8 mouse cellular contexts compared by ENCODE assay signal in genomic region chr11:61175778-61176177, GRCm38 (mm10). TPM values are rescaled to one million over a fixed set of nuclear protein-coding genes. Genes with fewer than 3 reads are reported as not detected.
A peak's percentile ranks its signal among the peaks of the same experiment; 100 is the strongest.
DNase-seq lines count a peak whose midpoint lies in the region; ATAC-seq and TF ChIP-seq lines count a peak whose summit lies in the region.

No protein-coding gene starts in this region.

- intact Hi-C loops in left cerebral cortex, postnatal 14 days (cut with DNase I), result no loop called here

- no peak for TF ChIP-seq POLR2A in MEL (IDR thresholded peaks at IDR 0.05; ENCODE audit: control insufficient read depth in 1 of 2, insufficient read depth in 1 of 2, low read depth in 1 of 2, low read length in 2 of 2, poor library complexity in 1 of 2)
- TF ChIP-seq POLR2A in lung, adult 2 months (IDR thresholded peaks at IDR 0.05; ENCODE audit: borderline replicate concordance, extremely low read depth, low read depth, low read length), result no peak

- TF ChIP-seq EP300 in MEL (IDR thresholded peaks at IDR 0.05; ENCODE audit: low read depth in 1 of 2, low read length in 2 of 2), result no peak

- H3K4me3 ChIP-seq in heart, embryonic 11.5 days (ENCODE audit: low read depth, low read length), result peak overlapping the region; percentile 97; the same call in 1 of the 2 replicates
- H3K4me3 ChIP-seq in heart, embryonic 12.5 days, result no peak overlapping the region
- peak overlapping the region; percentile 44 to 63 for H3K4me3 ChIP-seq in MEL (ENCODE audit: control insufficient read depth in 1 of 2, insufficient read depth in 1 of 2, low read depth in 2 of 2, low read length in 2 of 2)
- H3K4me3 ChIP-seq in hindbrain, embryonic 11.5 days (ENCODE audit: low read depth, low read length), result no peak overlapping the region
- H3K4me3 ChIP-seq in midbrain, embryonic 10.5 days, result peak overlapping the region; percentile 89
- H3K4me3 ChIP-seq in lung, adult 2 months (replicated peaks; ENCODE audit: extremely low read depth, low read depth, low read length), result no peak overlapping the region

- WGBS in heart, embryonic 11.5 days (ENCODE audit: insufficient replicate concordance), result 74% methylated on average over 5 of the region's 5 CpGs
- 72% methylated on average over 5 of the region's 5 CpGs for WGBS in heart, embryonic 12.5 days
- WGBS in hindbrain, embryonic 11.5 days, result 73% methylated on average over 5 of the region's 5 CpGs
- 73% methylated on average over 5 of the region's 5 CpGs for WGBS in midbrain, embryonic 10.5 days
- 77% methylated on average over 5 of the region's 5 CpGs for WGBS in lung, adult 2 months

- TF ChIP-seq CTCF in MEL (IDR thresholded peaks at IDR 0.05 in 2 of 3, conservative IDR thresholded peaks at IDR 0.05 in 1 of 3; ENCODE audit: control insufficient read depth in 1 of 3, insufficient read depth in 1 of 3, low read depth in 2 of 3, low read length in 3 of 3, poor library complexity in 1 of 3, severe bottlenecking in 1 of 3), result no peak
- TF ChIP-seq CTCF in lung, adult 2 months (IDR thresholded peaks at IDR 0.05; ENCODE audit: insufficient read depth, low read length), result no peak

- H3K9me3 ChIP-seq in heart, embryonic 11.5 days (replicated peaks; ENCODE audit: control insufficient read depth, low read length), result no peaks in the 10 kb centered on the region
- H3K9me3 ChIP-seq in heart, embryonic 12.5 days (replicated peaks), result no peaks in the 10 kb centered on the region
- no peaks in the 10 kb centered on the region for H3K9me3 ChIP-seq in MEL (replicated peaks; ENCODE audit: insufficient read depth, low read length)
- no peaks in the 10 kb centered on the region for H3K9me3 ChIP-seq in hindbrain, embryonic 11.5 days (ENCODE audit: control insufficient read depth, low read length)
- H3K9me3 ChIP-seq in midbrain, embryonic 10.5 days (replicated peaks), result no peaks in the 10 kb centered on the region

- peak overlapping the region; percentile 73 for H3K4me2 ChIP-seq in heart, embryonic 11.5 days
- H3K4me2 ChIP-seq in heart, embryonic 12.5 days, result no peak overlapping the region
- H3K4me2 ChIP-seq in hindbrain, embryonic 11.5 days (replicated peaks; ENCODE audit: low read depth, low read length), result no peak overlapping the region

- H3K36me3 ChIP-seq in heart, embryonic 11.5 days (ENCODE audit: control insufficient read depth, insufficient read depth, low read length), result no peaks in the 10 kb centered on the region
- H3K36me3 ChIP-seq in heart, embryonic 12.5 days, result peaks cover 4% of the 10 kb centered on the region
- H3K36me3 ChIP-seq in MEL (ENCODE audit: control insufficient read depth in 1 of 2, insufficient read depth in 2 of 2, low read length in 2 of 2), result peaks cover 0 to 18% of the 10 kb centered on the region in 2 experiments; a peak in 2 of 4 replicates
- H3K36me3 ChIP-seq in hindbrain, embryonic 11.5 days (ENCODE audit: control insufficient read depth, insufficient read depth, low read length), result no peaks in the 10 kb centered on the region
- H3K36me3 ChIP-seq in midbrain, embryonic 10.5 days, result peaks cover 13% of the 10 kb centered on the region

- H3K27me3 ChIP-seq in heart, embryonic 11.5 days (ENCODE audit: control insufficient read depth, insufficient read depth, low read length), result no peaks in the 10 kb centered on the region
- H3K27me3 ChIP-seq in heart, embryonic 12.5 days (replicated peaks), result no peaks in the 10 kb centered on the region
- no peaks in the 10 kb centered on the region; a peak in 1 of 4 replicates for H3K27me3 ChIP-seq in MEL (ENCODE audit: control insufficient read depth in 1 of 2, insufficient read depth in 2 of 2, low read length in 2 of 2)
- H3K27me3 ChIP-seq in hindbrain, embryonic 11.5 days (ENCODE audit: control insufficient read depth, insufficient read depth, low read length), result no peaks in the 10 kb centered on the region
- H3K27me3 ChIP-seq in midbrain, embryonic 10.5 days (ENCODE audit: low read depth, poor library complexity, severe bottlenecking), result no peaks in the 10 kb centered on the region

- no peak overlapping the region for H3K9ac ChIP-seq in heart, embryonic 11.5 days (ENCODE audit: low read depth, low read length)
- no peak overlapping the region for H3K9ac ChIP-seq in heart, embryonic 12.5 days
- H3K9ac ChIP-seq in MEL (ENCODE audit: control insufficient read depth, low read depth, low read length, poor library complexity, severe bottlenecking), result peak overlapping the region; percentile 58
- H3K9ac ChIP-seq in hindbrain, embryonic 11.5 days (ENCODE audit: low read depth, low read length), result no peak overlapping the region; the same call in 1 of the 2 replicates

- peaks cover 10% of the 10 kb centered on the region for H3K4me1 ChIP-seq in heart, embryonic 11.5 days (ENCODE audit: control insufficient read depth, insufficient read depth, low read length)
- H3K4me1 ChIP-seq in heart, embryonic 12.5 days (replicated peaks), result peaks cover 17% of the 10 kb centered on the region
- H3K4me1 ChIP-seq in MEL (ENCODE audit: control insufficient read depth in 1 of 2, insufficient read depth in 2 of 2, low read length in 2 of 2), result peaks cover 12 to 13% of the 10 kb centered on the region in 2 experiments
- peaks cover 3% of the 10 kb centered on the region; the same call in 1 of the 2 replicates for H3K4me1 ChIP-seq in hindbrain, embryonic 11.5 days (replicated peaks; ENCODE audit: control insufficient read depth, insufficient read depth, low read length)
- H3K4me1 ChIP-seq in midbrain, embryonic 10.5 days, result peaks cover 32% of the 10 kb centered on the region
- no peaks in the 10 kb centered on the region for H3K4me1 ChIP-seq in lung, adult 2 months (ENCODE audit: control insufficient read depth, insufficient read depth, low read length)

- no peak overlapping the region for H3K27ac ChIP-seq in heart, embryonic 11.5 days (ENCODE audit: low read depth, low read length)
- H3K27ac ChIP-seq in heart, embryonic 12.5 days (ENCODE audit: poor library complexity, severe bottlenecking), result no peak overlapping the region
- peak overlapping the region; percentile 50 for H3K27ac ChIP-seq in MEL (ENCODE audit: control insufficient read depth, low read depth, low read length)
- H3K27ac ChIP-seq in hindbrain, embryonic 11.5 days (ENCODE audit: low read depth, low read length), result peak overlapping the region; percentile 2; the same call in 1 of the 2 replicates
- peak overlapping the region; percentile 97 for H3K27ac ChIP-seq in midbrain, embryonic 10.5 days (replicated peaks)

- ATAC-seq in heart, embryonic 11.5 days (replicated peaks; ENCODE audit: insufficient number of reproducible peaks, low FRiP score, low TSS enrichment), result no peak
- no peak for ATAC-seq in heart, embryonic 12.5 days (ENCODE audit: insufficient number of reproducible peaks, low FRiP score)
- no peak for ATAC-seq in hindbrain, embryonic 11.5 days (ENCODE audit: low FRiP score)

- no peak for DNase-seq in MEL (ENCODE audit: low read depth, low spot score)
- DNase-seq in hindbrain, embryonic 11.5 days (ENCODE audit: low spot score), result no peak
- no peak for DNase-seq in midbrain, embryonic 10.5 days (ENCODE audit: low spot score)
- no peak for DNase-seq in adrenal gland, postnatal 10 days
- DNase-seq in lung, adult 2 months, result no peak
- DNase-seq in left cerebral cortex, postnatal 14 days (ENCODE audit: low spot score in 2 of 2), result no peak

- TF ChIP-seq RAD21 in MEL (IDR thresholded peaks at IDR 0.05; ENCODE audit: low read depth, low read length), result no peak

- peaks cover 19% of the 10 kb centered on the region for H3K79me2 ChIP-seq in MEL (ENCODE audit: control insufficient read depth, insufficient read depth, low read length, poor library complexity)

TF ChIP-seq in MEL, 35 proteins besides CTCF, POLR2A, EP300 and RAD21 (continues in another document):
- TF ChIP-seq MYC (IDR thresholded peaks at IDR 0.05; ENCODE audit: low read depth, low read length), result peak; percentile 21; the same call in 1 of the 2 replicates
- TF ChIP-seq POLR2AphosphoS2 (IDR thresholded peaks at IDR 0.05; ENCODE audit: low read length), result no peak

RNA-seq across cellular contexts. Expression of gene Usp22, which starts 0.9 kb away (rescaled TPM):
- 95.0 and 111 TPM in 2 replicates for polyA plus RNA-seq in heart, embryonic 11.5 days (2014; fragmentation: Nextera tagmentation; extraction: Ambion mirVana)
- polyA plus RNA-seq in heart, embryonic 12.5 days (2016; fragmentation: Nextera tagmentation; extraction: Ambion mirVana), result 106 and 112 TPM in 2 replicates
- 36.5 and 37.1 TPM in 2 replicates for total RNA-seq in MEL (2012; rRNA removed)
- polyA plus RNA-seq in MEL (2012; ENCODE audit: insufficient read depth in 1 of 2, insufficient read length in 2 of 2, low read depth in 1 of 2, low replicate concordance in 2 of 2, missing spikeins in 1 of 2), result 100 to 1,000 TPM in 1 of 2 experiments, 10 to 100 TPM in 1; 36.9 to 646 TPM
- 273 and 295 TPM in 2 replicates for polyA plus RNA-seq in hindbrain, embryonic 11.5 days (2014; fragmentation: Nextera tagmentation; extraction: Ambion mirVana)
- 201 and 251 TPM in 2 replicates for polyA plus RNA-seq in midbrain, embryonic 10.5 days (2016; fragmentation: Nextera tagmentation; extraction: Ambion mirVana)
- total RNA-seq in adrenal gland, postnatal 10 days (2021), result 10 to 100 TPM; 60.6 to 70.6 TPM
- 37.6 and 43.6 TPM in 2 replicates for polyA plus RNA-seq in lung, adult 2 months (2012; rRNA removed)
- total RNA-seq in left cerebral cortex, postnatal 14 days (2021), result 100 to 1,000 TPM; 275 to 287 TPM

RNA-seq across cellular contexts. Expression of gene Aldh3a1, which starts 31.6 kb away (rescaled TPM):
- not detected in 2 replicates for polyA plus RNA-seq in heart, embryonic 11.5 days (2014; fragmentation: Nextera tagmentation; extraction: Ambion mirVana)
- polyA plus RNA-seq in heart, embryonic 12.5 days (2016; fragmentation: Nextera tagmentation; extraction: Ambion mirVana), result 0.18 TPM in 1 of 2 replicates, not detected in the other
- total RNA-seq in MEL (2012; rRNA removed), result 0.08 TPM in 1 of 2 replicates, not detected in the other
- not detected for polyA plus RNA-seq in MEL (2012; ENCODE audit: insufficient read depth in 1 of 2, insufficient read length in 2 of 2, low read depth in 1 of 2, low replicate concordance in 2 of 2, missing spikeins in 1 of 2)
- not detected in 2 replicates for polyA plus RNA-seq in hindbrain, embryonic 11.5 days (2014; fragmentation: Nextera tagmentation; extraction: Ambion mirVana)
- not detected in 2 replicates for polyA plus RNA-seq in midbrain, embryonic 10.5 days (2016; fragmentation: Nextera tagmentation; extraction: Ambion mirVana)
- under 1 TPM in 1 of 2 experiments, not detected in 1; 0.15 TPM for total RNA-seq in adrenal gland, postnatal 10 days (2021)
- polyA plus RNA-seq in lung, adult 2 months (2012; rRNA removed), result 13.4 and 130 TPM in 2 replicates
- total RNA-seq in left cerebral cortex, postnatal 14 days (2021), result 1 to 10 TPM; 1.5 to 1.7 TPM

RNA-seq across cellular contexts. Expression of gene Tnfrsf13b, which starts 49.2 kb away (rescaled TPM):
- polyA plus RNA-seq in heart, embryonic 11.5 days (2014; fragmentation: Nextera tagmentation; extraction: Ambion mirVana), result 1.4 and 2.2 TPM in 2 replicates
- 1.5 and 2.2 TPM in 2 replicates for polyA plus RNA-seq in heart, embryonic 12.5 days (2016; fragmentation: Nextera tagmentation; extraction: Ambion mirVana)
- total RNA-seq in MEL (2012; rRNA removed), result 7.7 and 11.9 TPM in 2 replicates
- 10 to 100 TPM in 1 of 2 experiments, not detected in 1; 17.9 TPM for polyA plus RNA-seq in MEL (2012; ENCODE audit: insufficient read depth in 1 of 2, insufficient read length in 2 of 2, low read depth in 1 of 2, low replicate concordance in 2 of 2, missing spikeins in 1 of 2)
- 1.1 and 1.2 TPM in 2 replicates for polyA plus RNA-seq in hindbrain, embryonic 11.5 days (2014; fragmentation: Nextera tagmentation; extraction: Ambion mirVana)
- 1.2 TPM in 2 replicates for polyA plus RNA-seq in midbrain, embryonic 10.5 days (2016; fragmentation: Nextera tagmentation; extraction: Ambion mirVana)
- 1 to 10 TPM; 1.8 to 2.5 TPM for total RNA-seq in adrenal gland, postnatal 10 days (2021)
- 26.2 and 26.4 TPM in 2 replicates for polyA plus RNA-seq in lung, adult 2 months (2012; rRNA removed)
- 1 to 10 TPM; 1.2 to 1.6 TPM for total RNA-seq in left cerebral cortex, postnatal 14 days (2021)

Comparison
In these comparisons a context has a peak if more than half of its experiments do, and no peak if none do; other contexts are left out.
1. H3K4me3 ChIP-seq: peak in heart, embryonic 11.5 days (single experiment), MEL (2 of 2) and midbrain, embryonic 10.5 days (single experiment); none in heart, embryonic 12.5 days (single experiment), hindbrain, embryonic 11.5 days (single experiment) and lung, adult 2 months (single experiment).
2. H3K27ac ChIP-seq: peak in MEL (single experiment), hindbrain, embryonic 11.5 days (single experiment) and midbrain, embryonic 10.5 days (single experiment); none in heart, embryonic 11.5 days (single experiment) and heart, embryonic 12.5 days (single experiment).
3. RNA of gene Aldh3a1, which starts 31.6 kb away (polyA plus RNA-seq): 13.4 to 130 TPM in lung, adult 2 months; 0.18 TPM in heart, embryonic 12.5 days, not detected in MEL, not detected in heart, embryonic 11.5 days, not detected in hindbrain, embryonic 11.5 days and not detected in midbrain, embryonic 10.5 days; every median in the first group is over 10 times any median in the second.